Mouse (Mus musculus) limb, embryonic 13.5 days (tissue): ENCODE data around the gene Fgf10. TPM values are rescaled to one million over a fixed set of nuclear protein-coding genes. Genes with fewer than 3 reads are reported as not detected.

Experiments
- ATAC-seq: fragments of 200-750 bp; cut with Nextera tagmentation; 2 replicates; pipeline ENCODE4 v1.8.0; 2017; ENCODE audit warnings: low read depth, moderate number of reproducible peaks, moderate TSS enrichment; ENCODE audit not compliant: low FRiP score
- H3K27ac ChIP-seq: fragments of 300-500 bp; sonication (generic); 2 replicates; pipeline ENCODE4 v1.5.1; 2015; ENCODE audit warnings: inconsistent platforms, mild to moderate bottlenecking, moderate library complexity
- H3K27me3 ChIP-seq: fragments of 300-500 bp; sonication (generic); 2 replicates; pipeline ENCODE4 v1.6.1; 2015; ENCODE audit warnings: mild to moderate bottlenecking, inconsistent platforms
- H3K36me3 ChIP-seq: fragments of 300-500 bp; sonication (generic); 2 replicates; pipeline ENCODE4 v1.6.1; 2015; ENCODE audit warnings: inconsistent platforms, mild to moderate bottlenecking, moderate library complexity
- H3K4me1 ChIP-seq: fragments of 300-500 bp; sonication (generic); 2 replicates; pipeline ENCODE4 v1.6.1; 2015; ENCODE audit warnings: inconsistent platforms
- H3K4me2 ChIP-seq: fragments of 300-500 bp; sonication (generic); replicated peaks from 2 replicates; pipeline ENCODE4 v1.6.1; 2015; ENCODE audit warnings: inconsistent platforms, mild to moderate bottlenecking, moderate library complexity
- H3K4me3 ChIP-seq: fragments of 300-500 bp; sonication (generic); 2 replicates; pipeline ENCODE4 v1.5.1; 2015; ENCODE audit warnings: moderate library complexity, mild to moderate bottlenecking, inconsistent platforms
- H3K9ac ChIP-seq: fragments of 300-500 bp; sonication (generic); 2 replicates; pipeline ENCODE4 v1.6.1; 2015; ENCODE audit warnings: mild to moderate bottlenecking, inconsistent platforms
- H3K9me3 ChIP-seq: fragments of 300-500 bp; sonication (generic); 2 replicates; pipeline ENCODE4 v1.6.1; 2016; ENCODE audit warnings: inconsistent platforms
- WGBS: fragments of 180-500 bp; shearing (Covaris S2); methylation state at CpG from one replicate; pipeline ENCODE4 v1.1.7; 2015; 5-methylcytosine and 5-hydroxymethylcytosine counted together
- polyA plus RNA-seq: library from polyadenylated mRNA; unstranded; fragments of >200 nt; fragmentation: Nextera tagmentation; extraction: Ambion mirVana; gene quantifications from 2 replicates; pipeline ENCODE4 v1.2.1, GENCODE M21; 2015

Gene Fgf10
- polyA plus RNA-seq, 1 experiment from 2014 or later: 10.0 TPM

GRCm38 (mm10) chr13:118721668-118722067 is 52.1 kb downstream of the Fgf10 start:
- Histone ChIP-seq H3K4me1 (peaks cover 3% of the 10 kb centered on the region; the same call in 1 of the 2 replicates), H3K4me3 (no peak overlapping the region), H3K36me3 (no peaks in the 10 kb centered on the region), H3K27ac (no peak overlapping the region), H3K27me3 (no peaks in the 10 kb centered on the region), H3K9ac (no peak overlapping the region), H3K4me2 (no peak overlapping the region), H3K9me3 (no peaks in the 10 kb centered on the region)
- ATAC-seq: no peak
- WGBS: 5% methylated on average over 1 of the region's 1 CpGs

- Histone ChIP-seq H3K27me3 (no peaks in the 10 kb centered on the region), H3K4me3 (peak overlapping the region; percentile 28), H3K9me3 (no peaks in the 10 kb centered on the region), H3K36me3 (no peaks in the 10 kb centered on the region), H3K4me2 (peak overlapping the region; percentile 60), H3K27ac (no peak overlapping the region; the same call in 1 of the 2 replicates), H3K4me1 (peaks cover 18% of the 10 kb centered on the region), H3K9ac (peak overlapping the region; percentile 46)
- WGBS: 15% methylated on average over 12 of the region's 12 CpGs
- ATAC-seq: peak; percentile 55
Measured at GRCm38 (mm10) chr13:118731850-118732552, 62.4 kb downstream of the Fgf10 start.

- no peak overlapping the region for H3K9ac ChIP-seq
- no peak overlapping the region for H3K27ac ChIP-seq
- no peak overlapping the region for H3K4me3 ChIP-seq
- no peaks in the 10 kb centered on the region for H3K27me3 ChIP-seq
- H3K36me3 ChIP-seq: no peaks in the 10 kb centered on the region
- WGBS: 85% methylated on average over 2 of the region's 2 CpGs
- H3K4me1 ChIP-seq: peaks cover 9% of the 10 kb centered on the region
- no peaks in the 10 kb centered on the region for H3K9me3 ChIP-seq
- no peak overlapping the region for H3K4me2 ChIP-seq
- ATAC-seq: no peak
Measured at GRCm38 (mm10) chr13:118739854-118740411, 70.3 kb downstream of the Fgf10 start.

GRCm38 (mm10) chr13:118742788-118743187 is 73.2 kb downstream of the Fgf10 start:
- Histone ChIP-seq H3K4me3 (no peak overlapping the region), H3K9ac (no peak overlapping the region), H3K4me2 (no peak overlapping the region), H3K27me3 (no peaks in the 10 kb centered on the region), H3K9me3 (no peaks in the 10 kb centered on the region), H3K4me1 (peaks cover 7% of the 10 kb centered on the region; the same call in 1 of the 2 replicates), H3K27ac (no peak overlapping the region), H3K36me3 (no peaks in the 10 kb centered on the region)
- 49% methylated on average over 4 of the region's 4 CpGs for WGBS
- ATAC-seq: no peak

- WGBS: 76% methylated on average over 7 of the region's 7 CpGs
Measured at GRCm38 (mm10) chr13:118744806-118745205, 75.2 kb downstream of the Fgf10 start.

GRCm38 (mm10) chr13:118746427-118746826 is 76.8 kb downstream of the Fgf10 start:
- WGBS: 22% methylated on average over 4 of the region's 4 CpGs
- peaks cover 7% of the 10 kb centered on the region; the same call in 1 of the 2 replicates for H3K4me1 ChIP-seq
- no peaks in the 10 kb centered on the region for H3K9me3 ChIP-seq
- no peak overlapping the region for H3K27ac ChIP-seq
- ATAC-seq: no peak; the same call in 1 of the 2 replicates
- no peak overlapping the region for H3K4me3 ChIP-seq
- no peak overlapping the region for H3K9ac ChIP-seq
- H3K4me2 ChIP-seq: no peak overlapping the region
- no peaks in the 10 kb centered on the region for H3K27me3 ChIP-seq
- no peaks in the 10 kb centered on the region for H3K36me3 ChIP-seq

More at GRCm38 (mm10) chr13:118744806-118745205, 75.2 kb downstream of the Fgf10 start:
- no peaks in the 10 kb centered on the region for H3K9me3 ChIP-seq
- peaks cover 7% of the 10 kb centered on the region; the same call in 1 of the 2 replicates for H3K4me1 ChIP-seq
- H3K27me3 ChIP-seq: no peaks in the 10 kb centered on the region
- no peak overlapping the region for H3K27ac ChIP-seq
- no peak for ATAC-seq
- H3K4me3 ChIP-seq: no peak overlapping the region
- H3K4me2 ChIP-seq: no peak overlapping the region
- H3K36me3 ChIP-seq: no peaks in the 10 kb centered on the region
- H3K9ac ChIP-seq: no peak overlapping the region

- ATAC-seq: no peak
- no peaks in the 10 kb centered on the region for H3K9me3 ChIP-seq
- no peaks in the 10 kb centered on the region for H3K4me1 ChIP-seq
- H3K4me2 ChIP-seq: no peak overlapping the region
- no peak overlapping the region for H3K27ac ChIP-seq
- H3K4me3 ChIP-seq: no peak overlapping the region
- H3K9ac ChIP-seq: no peak overlapping the region
- no peaks in the 10 kb centered on the region for H3K36me3 ChIP-seq
- H3K27me3 ChIP-seq: no peaks in the 10 kb centered on the region
- 44% methylated on average over 4 of the region's 4 CpGs for WGBS
Measured at GRCm38 (mm10) chr13:118754024-118754423, 84.4 kb downstream of the Fgf10 start.

GRCm38 (mm10) chr13:118759021-118759420 is 89.4 kb downstream of the Fgf10 start:
- Histone ChIP-seq H3K9me3 (no peaks in the 10 kb centered on the region), H3K27me3 (no peaks in the 10 kb centered on the region), H3K36me3 (no peaks in the 10 kb centered on the region), H3K4me2 (no peak overlapping the region), H3K9ac (no peak overlapping the region), H3K4me3 (no peak overlapping the region), H3K4me1 (no peaks in the 10 kb centered on the region), H3K27ac (no peak overlapping the region)
- WGBS: 46% methylated on average over 2 of the region's 2 CpGs
- ATAC-seq: no peak

- no peak for ATAC-seq
Measured at GRCm38 (mm10) chr13:118762982-118763381, 93.4 kb downstream of the Fgf10 start.

GRCm38 (mm10) chr13:118772188-118772587 is 102.6 kb downstream of the Fgf10 start:
- no peak for ATAC-seq
- H3K27me3 ChIP-seq: no peaks in the 10 kb centered on the region
- no peak overlapping the region for H3K4me2 ChIP-seq
- no peak overlapping the region for H3K4me3 ChIP-seq
- H3K9me3 ChIP-seq: no peaks in the 10 kb centered on the region
- H3K36me3 ChIP-seq: no peaks in the 10 kb centered on the region
- no peak overlapping the region for H3K27ac ChIP-seq
- H3K9ac ChIP-seq: no peak overlapping the region
- H3K4me1 ChIP-seq: 0 out of 2 replicates have a peak, but pooled peaks cover 4% of the 10 kb centered on the region

More at GRCm38 (mm10) chr13:118762982-118763381, 93.4 kb downstream of the Fgf10 start:
- Histone ChIP-seq H3K4me2 (no peak overlapping the region), H3K9me3 (no peaks in the 10 kb centered on the region), H3K9ac (no peak overlapping the region), H3K4me1 (no peaks in the 10 kb centered on the region), H3K4me3 (no peak overlapping the region), H3K36me3 (no peaks in the 10 kb centered on the region), H3K27ac (no peak overlapping the region), H3K27me3 (no peaks in the 10 kb centered on the region)
- WGBS: 94% methylated on average over 2 of the region's 2 CpGs

- Histone ChIP-seq H3K9ac (no peak overlapping the region), H3K9me3 (no peaks in the 10 kb centered on the region), H3K4me2 (no peak overlapping the region), H3K27ac (no peak overlapping the region), H3K4me3 (no peak overlapping the region), H3K4me1 (0 out of 2 replicates have a peak, but pooled peaks cover 4% of the 10 kb centered on the region), H3K27me3 (no peaks in the 10 kb centered on the region), H3K36me3 (no peaks in the 10 kb centered on the region)
- no peak for ATAC-seq
- 48% methylated on average over 1 of the region's 1 CpGs for WGBS
Measured at GRCm38 (mm10) chr13:118775148-118775547, 105.6 kb downstream of the Fgf10 start.

GRCm38 (mm10) chr13:118779161-118779560 is 109.6 kb downstream of the Fgf10 start:
- no peaks in the 10 kb centered on the region for H3K27me3 ChIP-seq
- H3K36me3 ChIP-seq: no peaks in the 10 kb centered on the region
- H3K4me2 ChIP-seq: no peak overlapping the region
- no peak overlapping the region for H3K4me3 ChIP-seq
- H3K4me1 ChIP-seq: 0 out of 2 replicates have a peak, but pooled peaks cover 4% of the 10 kb centered on the region
- H3K9me3 ChIP-seq: no peaks in the 10 kb centered on the region
- no peak overlapping the region for H3K9ac ChIP-seq
- 83% methylated on average over 2 of the region's 2 CpGs for WGBS
- no peak for ATAC-seq
- no peak overlapping the region for H3K27ac ChIP-seq
